Mouse (Mus musculus) megakaryocyte, embryonic 14.5 days (primary cell): ENCODE measurements at regions not wholly inside any gene's neighbourhood (a gene's known extent, or its start where the extent isn't known, plus 50 kb on each side); places are given as distances from the start of the nearest gene placed in this dataset.

Experiments used
- H3K27me3 ChIP-seq: replicated peaks from 2 replicates; pipeline ENCODE3; 2012; ENCODE audit warnings: inconsistent platforms
- H3K36me3 ChIP-seq: replicated peaks from 2 replicates; pipeline ENCODE3; 2012; ENCODE audit warnings: low read length, inconsistent platforms, mixed read lengths
- H3K4me1 ChIP-seq: 2 replicates; pipeline ENCODE4 v1.6.1; 2012; ENCODE audit warnings: inconsistent platforms
- H3K4me3 ChIP-seq: replicated peaks from 2 replicates; pipeline ENCODE3; 2012; ENCODE audit warnings: moderate library complexity, mild to moderate bottlenecking, inconsistent platforms
- H3K9me3 ChIP-seq: 2 replicates; pipeline ENCODE4 v1.6.1; 2012; ENCODE audit warnings: inconsistent platforms
- FLI1 ChIP-seq: IDR thresholded peaks from 2 replicates; pipeline ENCODE4 v1.6.1; 2012; ENCODE audit warnings: low read length, inconsistent platforms, mixed read lengths
- GATA1 ChIP-seq: IDR thresholded peaks from 3 replicates; pipeline ENCODE4 v1.6.1; 2012; ENCODE audit warnings: mixed read lengths, low read length, inconsistent platforms, borderline replicate concordance

DNA sequence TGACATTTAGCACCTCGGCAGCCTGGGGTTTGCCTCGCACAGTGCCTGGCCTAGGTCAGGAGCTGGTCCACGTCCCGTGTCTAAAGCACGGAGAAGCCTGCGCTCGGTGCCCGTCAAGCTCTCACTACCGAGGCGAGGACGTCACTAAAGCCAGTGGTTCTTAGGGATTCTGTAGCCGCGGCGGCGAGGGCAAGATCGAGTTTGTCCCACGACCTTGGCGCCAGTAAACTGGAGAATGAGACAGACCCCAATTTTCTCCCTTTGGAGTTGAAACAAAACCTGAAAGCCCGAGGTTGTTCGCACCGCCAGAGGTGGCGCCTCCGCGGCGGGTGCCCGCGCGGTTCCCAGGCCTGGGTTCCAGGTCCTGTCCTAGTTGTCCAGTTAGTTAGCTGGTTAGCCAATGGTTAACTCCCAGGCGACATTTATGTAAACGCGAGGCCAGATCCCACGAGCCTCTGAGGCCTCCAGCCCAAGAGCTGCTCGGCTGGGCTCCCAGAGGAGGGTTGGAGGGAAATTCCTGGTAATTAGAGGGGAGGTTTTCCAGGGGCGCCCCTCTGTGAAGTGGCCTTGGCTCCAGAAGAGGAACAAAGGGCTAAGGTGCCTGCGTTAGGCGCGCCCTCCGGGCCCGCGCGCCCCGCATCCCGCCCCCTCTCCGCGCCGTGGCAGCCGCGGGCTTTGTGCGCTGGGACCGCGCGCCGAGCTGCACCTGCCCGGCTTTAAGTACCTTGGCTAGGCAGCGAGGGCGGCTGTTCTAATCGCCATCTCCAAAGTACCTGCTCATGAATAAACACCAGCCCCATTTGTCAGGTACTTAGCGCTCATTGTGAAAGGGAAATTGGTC, 74.0 kb downstream of the Rhcg start:
- Histone ChIP-seq H3K4me1 (peaks cover 13% of the 10 kb centered on the region), H3K9me3 (no peaks in the 10 kb centered on the region), H3K36me3 (no peaks in the 10 kb centered on the region), H3K4me3 (no peak overlapping the region), H3K27me3 (peaks cover 96% of the 10 kb centered on the region)
- no peak for TF ChIP-seq FLI1
- no peak for TF ChIP-seq GATA1

GRCm38 (mm10) chr7:79542379-79543015, 75.0 kb downstream of the Rhcg start:
- TF ChIP-seq FLI1 (no peak), GATA1 (no peak)
- Histone ChIP-seq H3K4me3 (no peak overlapping the region), H3K27me3 (peaks cover 96% of the 10 kb centered on the region), H3K9me3 (no peaks in the 10 kb centered on the region), H3K4me1 (peaks cover 13% of the 10 kb centered on the region), H3K36me3 (no peaks in the 10 kb centered on the region)

DNA sequence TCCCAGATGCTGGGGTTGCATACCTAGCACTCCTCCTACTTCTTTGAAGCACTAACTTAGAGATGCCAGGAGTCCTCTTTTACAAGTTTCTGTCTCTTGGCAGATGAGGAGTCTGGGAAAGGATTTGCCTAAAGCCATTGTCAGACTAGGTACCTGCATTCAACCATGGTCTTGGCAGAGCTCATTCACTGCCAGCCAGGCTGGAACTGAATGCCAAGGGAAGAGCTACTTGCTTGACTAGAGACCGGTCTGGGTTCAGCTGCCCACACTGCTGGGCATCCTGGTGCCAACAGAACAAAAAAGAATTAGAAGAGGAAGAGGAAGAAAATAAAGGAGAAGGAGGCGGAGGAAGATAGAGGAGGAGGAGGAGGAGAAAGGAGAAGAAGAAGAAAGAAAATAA, 74.1 kb upstream of the Polg start:
- H3K9me3 ChIP-seq: no peaks in the 10 kb centered on the region
- H3K27me3 ChIP-seq: peaks cover 97% of the 10 kb centered on the region
- TF ChIP-seq FLI1 (no peak), GATA1 (no peak)
- no peaks in the 10 kb centered on the region for H3K36me3 ChIP-seq
- H3K4me3 ChIP-seq: no peak overlapping the region
- H3K4me1 ChIP-seq: peaks cover 21% of the 10 kb centered on the region

DNA sequence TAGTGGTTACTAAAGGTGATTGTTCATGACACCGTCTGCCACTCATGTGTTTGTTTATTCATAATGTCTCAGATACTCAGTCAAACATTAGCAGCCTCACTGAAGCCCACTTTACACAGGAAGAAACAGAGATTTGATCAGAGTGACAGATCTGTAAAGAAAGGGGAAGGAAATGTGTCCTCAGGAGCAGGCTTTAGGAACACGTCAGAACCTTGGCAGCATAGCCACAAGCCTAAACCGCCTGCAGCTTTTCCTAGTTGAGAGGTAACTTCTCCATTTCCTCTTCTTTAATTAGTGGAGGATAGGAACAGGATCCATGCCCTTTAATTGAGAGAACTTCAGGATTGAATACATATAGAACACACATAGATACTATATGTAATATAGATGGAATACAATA, 73.3 kb upstream of the Polg start:
- H3K27me3 ChIP-seq: peaks cover 97% of the 10 kb centered on the region
- no peaks in the 10 kb centered on the region for H3K36me3 ChIP-seq
- no peak for TF ChIP-seq FLI1
- no peak for TF ChIP-seq GATA1

GRCm38 (mm10) chr7:79536157-79536641, 70.0 kb upstream of the Polg start:
- H3K4me3 ChIP-seq: no peak overlapping the region
- TF ChIP-seq FLI1: no peak
- TF ChIP-seq GATA1: no peak
- peaks cover 97% of the 10 kb centered on the region for H3K27me3 ChIP-seq
- H3K36me3 ChIP-seq: no peaks in the 10 kb centered on the region
- H3K4me1 ChIP-seq: peaks cover 14% of the 10 kb centered on the region
- H3K9me3 ChIP-seq: no peaks in the 10 kb centered on the region

More for the DNA sequence above, 73.3 kb upstream of the Polg start:
- no peaks in the 10 kb centered on the region for H3K9me3 ChIP-seq
- no peak overlapping the region for H3K4me3 ChIP-seq
- peaks cover 18% of the 10 kb centered on the region for H3K4me1 ChIP-seq

DNA sequence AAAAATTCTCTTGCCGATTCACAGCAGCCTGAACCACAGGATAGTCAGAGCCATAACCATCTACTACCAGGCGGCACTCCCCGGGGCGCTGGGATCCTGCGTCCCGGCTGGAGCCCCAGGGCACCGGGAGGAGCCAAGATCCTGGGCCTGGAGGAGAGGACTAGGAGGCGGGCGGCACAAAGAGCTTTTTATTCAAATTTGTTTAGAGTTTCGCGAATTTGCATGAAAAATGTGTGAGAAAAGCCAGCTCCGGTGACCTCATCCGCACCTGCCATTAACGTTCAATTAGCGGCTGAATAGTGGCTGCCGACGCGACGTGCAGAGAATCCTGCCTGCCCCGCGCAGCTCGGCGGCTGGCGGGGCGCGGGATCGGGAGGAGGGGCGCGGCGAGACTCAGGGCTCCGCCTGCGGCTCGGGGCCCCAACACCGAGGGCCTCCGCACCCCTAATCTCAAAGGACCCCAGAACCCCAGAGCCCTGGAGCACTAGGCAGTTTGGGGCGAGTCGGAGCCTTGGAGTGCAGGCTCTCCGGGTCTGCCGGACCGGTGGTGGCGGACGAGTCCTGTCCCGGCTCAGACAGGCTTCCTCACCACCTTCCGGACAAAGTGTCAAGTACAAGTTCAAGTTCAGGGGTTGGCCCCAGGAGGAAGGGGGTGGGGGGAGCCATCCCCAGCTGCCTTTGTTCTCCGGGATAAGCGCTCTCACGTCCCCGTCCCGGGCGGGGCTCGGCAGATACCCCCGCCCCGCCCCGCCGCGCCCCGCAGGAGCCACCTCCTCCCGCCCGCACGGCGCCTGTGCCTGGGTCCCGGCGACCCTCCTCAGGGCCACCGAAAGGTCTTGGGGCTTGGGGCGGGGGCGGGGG, 69.3 kb upstream of the Polg start:
- H3K36me3 ChIP-seq: no peaks in the 10 kb centered on the region
- no peak overlapping the region for H3K4me3 ChIP-seq
- no peaks in the 10 kb centered on the region for H3K9me3 ChIP-seq
- TF ChIP-seq GATA1 (no peak), FLI1 (no peak)
- peaks cover 14% of the 10 kb centered on the region for H3K4me1 ChIP-seq
- peaks cover 98% of the 10 kb centered on the region for H3K27me3 ChIP-seq

DNA sequence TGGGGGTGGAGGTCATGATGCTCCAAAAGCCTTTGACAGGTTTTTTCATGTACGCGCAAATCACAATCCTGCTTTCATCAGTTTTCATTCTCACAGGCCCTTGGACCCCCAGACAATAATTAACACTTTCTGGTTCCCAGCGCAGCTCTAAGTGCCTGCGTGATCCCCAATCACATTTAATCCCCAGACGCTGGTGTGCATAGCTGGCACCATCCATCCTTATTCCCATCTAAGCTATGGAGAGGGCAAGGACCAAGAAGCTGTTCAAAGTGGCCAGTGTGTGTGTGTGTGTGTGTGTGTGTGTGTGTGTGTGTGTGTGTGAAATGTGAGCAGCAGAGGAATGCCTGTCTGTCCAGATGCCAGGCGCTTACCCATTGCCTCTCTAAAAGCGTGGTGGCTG, 68.7 kb upstream of the Polg start:
- Histone ChIP-seq H3K27me3 (peaks cover 99% of the 10 kb centered on the region), H3K4me3 (no peak overlapping the region), H3K36me3 (no peaks in the 10 kb centered on the region), H3K9me3 (no peaks in the 10 kb centered on the region), H3K4me1 (peaks cover 14% of the 10 kb centered on the region)
- TF ChIP-seq GATA1: no peak
- no peak for TF ChIP-seq FLI1

- TF ChIP-seq FLI1: no peak
- TF ChIP-seq GATA1: no peak
- H3K4me3 ChIP-seq: no peak overlapping the region
- H3K27me3 ChIP-seq: peaks cover 99% of the 10 kb centered on the region
- H3K4me1 ChIP-seq: peaks cover 14% of the 10 kb centered on the region
- H3K9me3 ChIP-seq: no peaks in the 10 kb centered on the region
- no peaks in the 10 kb centered on the region for H3K36me3 ChIP-seq
Observed at GRCm38 (mm10) chr7:79534381-79534780, 68.2 kb upstream of the Polg start.

- Histone ChIP-seq H3K4me1 (peaks cover 14% of the 10 kb centered on the region), H3K36me3 (no peaks in the 10 kb centered on the region), H3K9me3 (no peaks in the 10 kb centered on the region), H3K27me3 (peaks cover 97% of the 10 kb centered on the region), H3K4me3 (no peak overlapping the region)
- TF ChIP-seq GATA1 (no peak), FLI1 (no peak)
Observed at GRCm38 (mm10) chr7:79532626-79533140, 66.5 kb upstream of the Polg start.
